Mouse (Mus musculus) myocyte (in vitro differentiated cells): ENCODE data around the gene Serpina10. TPM values are rescaled to one million over a fixed set of nuclear protein-coding genes. Genes with fewer than 3 reads are reported as not detected.
"Not testable (repeated sequence)": the region's sequence is repeated elsewhere in the genome, so short reads cannot be mapped to it uniquely, and the experiment has no call there.

ENCODE experiments used
- H3K27me3 ChIP-seq: one replicate; pipeline ENCODE4 v1.6.1; 2011; ENCODE audit not compliant: control insufficient read depth, insufficient read depth, insufficient read length
- H3K36me3 ChIP-seq: one replicate; pipeline ENCODE4 v1.6.1; 2011; ENCODE audit not compliant: control insufficient read depth, insufficient read depth
- H3K4me2 ChIP-seq: one replicate; pipeline ENCODE4 v1.6.1; 2011; ENCODE audit warnings: low read depth, control low read depth
- H3K4me3 ChIP-seq: one replicate; pipeline ENCODE4 v1.5.1; 2011; ENCODE audit warnings: mild to moderate bottlenecking, control low read depth, moderate library complexity
- H3K79me2 ChIP-seq: one replicate; pipeline ENCODE4 v1.6.1; 2011; ENCODE audit not compliant: control insufficient read depth, insufficient read depth
- H3ac ChIP-seq: one replicate; pipeline ENCODE4 v1.6.1; 2011; ENCODE audit not compliant: control insufficient read depth, insufficient read length
- CEBPB ChIP-seq: IDR thresholded peaks from 2 replicates; pipeline ENCODE4 v1.6.1; 2011; ENCODE audit warnings: mild to moderate bottlenecking, moderate library complexity; ENCODE audit not compliant: poor library complexity, insufficient read depth, severe bottlenecking
- E2F4 ChIP-seq: IDR thresholded peaks from one replicate; pipeline ENCODE4 v1.6.1; 2011; ENCODE audit warnings: mild to moderate bottlenecking, control low read depth, moderate library complexity; ENCODE audit not compliant: insufficient read depth
- MAX ChIP-seq: IDR thresholded peaks from one replicate; pipeline ENCODE4 v1.6.1; 2011; ENCODE audit warnings: low read depth, mild to moderate bottlenecking, control low read depth
- MYOD1 ChIP-seq, 3 experiments: IDR thresholded peaks; one replicate each; pipeline ENCODE4 v1.6.1; 2011; ENCODE audit warnings: control low read depth in 2 of 3, low read depth in 2 of 3, mild to moderate bottlenecking in 2 of 3, moderate library complexity in 1 of 3; ENCODE audit not compliant: insufficient read length in 2 of 3, control insufficient read depth in 1 of 3
- MYOG ChIP-seq, 3 experiments: IDR thresholded peaks; one replicate each; pipeline ENCODE4 v1.6.1; 2011; ENCODE audit warnings: control low read depth in 2 of 3, low read depth in 2 of 3, mild to moderate bottlenecking in 2 of 3; ENCODE audit not compliant: insufficient read length in 2 of 3, control insufficient read depth in 1 of 3, insufficient read depth in 1 of 3
- POLR2A ChIP-seq: IDR thresholded peaks from one replicate; pipeline ENCODE4 v1.6.1; 2011; ENCODE audit warnings: low read depth, mild to moderate bottlenecking, control low read depth, moderate library complexity; ENCODE audit not compliant: insufficient read length
- POLR2AphosphoS2 ChIP-seq: IDR thresholded peaks from one replicate; pipeline ENCODE4 v1.6.1; 2011; ENCODE audit warnings: low read depth, control low read depth; ENCODE audit not compliant: insufficient read length
- REST ChIP-seq: IDR thresholded peaks from one replicate; pipeline ENCODE4 v1.6.1; 2011; ENCODE audit warnings: mild to moderate bottlenecking, control low read depth, moderate library complexity; ENCODE audit not compliant: insufficient read depth, insufficient read length
- SRF ChIP-seq: IDR thresholded peaks from one replicate; pipeline ENCODE4 v1.6.1; 2011; ENCODE audit warnings: low read depth; ENCODE audit not compliant: control insufficient read depth, insufficient read length
- TCF12 ChIP-seq: IDR thresholded peaks from one replicate; pipeline ENCODE4 v1.6.1; 2011; ENCODE audit warnings: mild to moderate bottlenecking, control low read depth; ENCODE audit not compliant: poor library complexity, insufficient read depth, severe bottlenecking
- TCF3 ChIP-seq: IDR thresholded peaks from one replicate; pipeline ENCODE4 v1.6.1; 2011; ENCODE audit warnings: low read depth, control low read depth; ENCODE audit not compliant: insufficient read length
- USF1 ChIP-seq: IDR thresholded peaks from one replicate; pipeline ENCODE4 v1.6.1; 2011; ENCODE audit warnings: low read depth, mild to moderate bottlenecking, control low read depth, moderate library complexity
- polyA plus RNA-seq: library from polyadenylated mRNA; unstranded; fragments of >200 nt; fragmentation: generic; extraction: Trizol; gene quantifications from one replicate; pipeline ENCODE4 v1.2.1, GENCODE M21; 2012; ENCODE audit warnings: missing spikeins

Gene Serpina10
- polyA plus RNA-seq, 1 experiment: not detected

- no peaks in the 10 kb centered on the region for H3K36me3 ChIP-seq
- peak overlapping the region; percentile 7 for H3K4me2 ChIP-seq
- no peaks in the 10 kb centered on the region for H3K27me3 ChIP-seq
- H3K4me3 ChIP-seq: no peak overlapping the region
- no peaks in the 10 kb centered on the region for H3K79me2 ChIP-seq
- TF ChIP-seq REST: no peak
- no peak for TF ChIP-seq MYOG (IDR thresholded peaks at IDR 0.05; ENCODE audit: control insufficient read depth in 1 of 3, insufficient read depth in 1 of 3, insufficient read length in 2 of 3, low read depth in 2 of 3)
- no peak for TF ChIP-seq E2F4
- TF ChIP-seq USF1: no peak
- no peak for TF ChIP-seq TCF3
- TF ChIP-seq CEBPB: no peak
- no peak for TF ChIP-seq SRF
- no peak for TF ChIP-seq MYOD1 (IDR thresholded peaks at IDR 0.05; ENCODE audit: control insufficient read depth in 1 of 3, insufficient read length in 2 of 3, low read depth in 2 of 3)
- no peak for TF ChIP-seq POLR2AphosphoS2
- no peak for TF ChIP-seq TCF12
- no peak for TF ChIP-seq MAX
- TF ChIP-seq POLR2A: no peak
- no peak overlapping the region for H3ac ChIP-seq
These were observed 39.7 kb upstream of the Serpina10 start for GRCm38 (mm10) chr12:103670964-103671363.

- no peaks in the 10 kb centered on the region for H3K36me3 ChIP-seq
- TF ChIP-seq E2F4: no peak
- peak in 1 of 3 experiments; percentile 51 for TF ChIP-seq MYOG (IDR thresholded peaks at IDR 0.05; ENCODE audit: control insufficient read depth in 1 of 3, insufficient read depth in 1 of 3, insufficient read length in 2 of 3, low read depth in 2 of 3)
- TF ChIP-seq USF1: no peak
- no peak for TF ChIP-seq TCF12
- no peak for TF ChIP-seq REST
- peak; percentile 80 for TF ChIP-seq CEBPB
- TF ChIP-seq POLR2AphosphoS2: no peak
- TF ChIP-seq MYOD1 (IDR thresholded peaks at IDR 0.05; ENCODE audit: control insufficient read depth in 1 of 3, insufficient read length in 2 of 3, low read depth in 2 of 3): peak in 1 of 3 experiments; percentile 42
- TF ChIP-seq MAX: no peak
- no peak for TF ChIP-seq TCF3
- no peak for TF ChIP-seq SRF
- TF ChIP-seq POLR2A: no peak
- H3ac ChIP-seq: no peak overlapping the region
- H3K4me3 ChIP-seq: no peak overlapping the region
- H3K27me3 ChIP-seq: no peaks in the 10 kb centered on the region
- H3K79me2 ChIP-seq: no peaks in the 10 kb centered on the region
- peak overlapping the region; percentile 30 for H3K4me2 ChIP-seq
These were observed 39.1 kb upstream of the Serpina10 start for GRCm38 (mm10) chr12:103670344-103670743.

GRCm38 (mm10) chr12:103665286-103665685 lies 34.0 kb upstream of the Serpina10 start:
- no peaks in the 10 kb centered on the region for H3K79me2 ChIP-seq
- no peak overlapping the region for H3K4me3 ChIP-seq
- TF ChIP-seq MYOD1 (IDR thresholded peaks at IDR 0.05; ENCODE audit: control insufficient read depth in 1 of 3, insufficient read length in 2 of 3, low read depth in 2 of 3) (no peak), SRF (no peak), POLR2AphosphoS2 (no peak), CEBPB (no peak), POLR2A (no peak), TCF12 (no peak), MYOG (IDR thresholded peaks at IDR 0.05; ENCODE audit: control insufficient read depth in 1 of 3, insufficient read depth in 1 of 3, insufficient read length in 2 of 3, low read depth in 2 of 3) (no peak), REST (no peak), USF1 (no peak), MAX (no peak), E2F4 (no peak), TCF3 (no peak)
- no peak overlapping the region for H3ac ChIP-seq
- no peak overlapping the region for H3K4me2 ChIP-seq
- H3K27me3 ChIP-seq: no peaks in the 10 kb centered on the region
- no peaks in the 10 kb centered on the region for H3K36me3 ChIP-seq

DNA sequence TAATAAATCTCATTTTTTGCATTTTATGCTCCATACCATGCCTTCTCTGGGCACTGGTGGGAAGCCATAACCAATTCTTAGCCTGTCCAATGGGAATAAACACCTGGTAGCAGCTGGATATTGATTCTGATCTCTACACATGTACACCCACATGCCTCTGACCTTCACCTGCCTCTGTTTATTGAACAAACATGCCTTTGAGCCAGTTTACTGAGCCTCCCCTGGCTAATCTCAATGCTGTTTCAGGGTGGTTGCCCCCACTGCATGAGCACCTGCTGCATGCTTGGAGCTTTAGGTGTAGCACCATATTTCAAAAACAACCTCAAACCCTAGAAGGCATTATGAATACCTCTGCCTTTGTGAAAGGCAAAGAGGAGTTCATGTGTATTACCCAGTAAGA lies 30.8 kb upstream of the Serpina10 start:
- H3K27me3 ChIP-seq, H3K4me2 ChIP-seq, H3K4me3 ChIP-seq, H3K79me2 ChIP-seq, H3K36me3 ChIP-seq, H3ac ChIP-seq: not testable (repeated sequence)

DNA sequence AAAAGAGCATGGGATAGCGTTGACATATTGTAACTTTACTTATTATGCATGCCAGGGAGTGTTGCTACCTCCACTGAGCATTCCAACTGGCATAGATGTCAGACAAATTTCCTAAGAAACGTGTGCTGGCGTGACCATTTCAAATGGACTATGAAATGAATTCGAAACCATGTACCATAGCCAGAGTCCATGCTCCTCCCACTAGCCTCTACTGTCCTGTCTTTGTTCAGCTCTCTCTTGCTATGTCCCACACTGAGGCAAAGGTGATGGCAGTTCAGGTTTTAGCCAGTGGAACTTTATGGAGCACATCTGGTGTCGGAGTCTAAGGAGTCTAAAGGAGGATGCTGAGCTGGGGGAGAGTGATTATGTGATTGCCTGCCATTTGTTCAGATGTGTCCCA lies 28.8 kb upstream of the Serpina10 start:
- no peaks in the 10 kb centered on the region for H3K79me2 ChIP-seq
- H3K4me2 ChIP-seq: no peak overlapping the region
- no peak overlapping the region for H3ac ChIP-seq
- no peaks in the 10 kb centered on the region for H3K36me3 ChIP-seq
- no peak overlapping the region for H3K4me3 ChIP-seq
- TF ChIP-seq CEBPB (no peak), POLR2A (no peak), MYOD1 (IDR thresholded peaks at IDR 0.05; ENCODE audit: control insufficient read depth in 1 of 3, insufficient read length in 2 of 3, low read depth in 2 of 3) (no peak), SRF (no peak)
- no peaks in the 10 kb centered on the region for H3K27me3 ChIP-seq
